Mouse (Mus musculus) megakaryocyte, adult 5-6 weeks (primary cell): ENCODE data around the gene Gm42421. TPM values are rescaled to one million over a fixed set of nuclear protein-coding genes. Genes with fewer than 3 reads are reported as not detected.

Source experiments
- total RNA-seq, 2 experiments: library from RNA; stranded (forward) in 1 of 2; stranded (reverse) in 1 of 2; fragments of 153-499, 151-499 nt in 1 of 2; fragments of 221-1000, 200-1000 nt in 1 of 2; gene quantifications; 2 replicates each; pipeline versions ENCODE4 v1.2.3 to v1.2.4; 2015 to 2017

The Gm42421 gene
- total RNA-seq, 2 experiments from 2014 or later: 0.84 TPM; not detected in 1

Other genes starting within 250 kb of the Gm42421 start
- 14.8 and 16.0 TPM in 2 replicates for gene Usp42, start 195.9 kb upstream of the Gm42421 start, total RNA-seq (2015)
- gene Usp42, start 195.9 kb upstream of the Gm42421 start, total RNA-seq (2017): 7.7 and 8.0 TPM in 2 replicates
- gene Eif2ak1, start 110.4 kb upstream of the Gm42421 start, total RNA-seq (2015): 26.5 and 31.4 TPM in 2 replicates
- gene Eif2ak1, start 110.4 kb upstream of the Gm42421 start, total RNA-seq (2017): 49.0 and 58.6 TPM in 2 replicates
- not detected in 2 replicates for gene Ankrd61, start 30.5 kb upstream of the Gm42421 start, total RNA-seq (2015)
- gene Ankrd61, start 30.5 kb upstream of the Gm42421 start, total RNA-seq (2017): not detected in 2 replicates
- 24.9 and 27.5 TPM in 2 replicates for gene Aimp2, start 18.3 kb upstream of the Gm42421 start, total RNA-seq (2015)
- 34.2 and 45.4 TPM in 2 replicates for gene Aimp2, start 18.3 kb upstream of the Gm42421 start, total RNA-seq (2017)
- 10.3 and 16.6 TPM in 2 replicates for gene Pms2, start 18.2 kb upstream of the Gm42421 start, total RNA-seq (2015)
- gene Pms2, start 18.2 kb upstream of the Gm42421 start, total RNA-seq (2017): 17.7 and 35.3 TPM in 2 replicates
- 0.46 TPM in 1 of 2 replicates, not detected in the other for gene Rsph10b, start 4.9 kb downstream of the Gm42421 start, total RNA-seq (2015)
- 0.33 TPM in 1 of 2 replicates, not detected in the other for gene Rsph10b, start 4.9 kb downstream of the Gm42421 start, total RNA-seq (2017)
- gene Ccz1, start 86.7 kb downstream of the Gm42421 start, total RNA-seq (2015): 79.6 and 85.3 TPM in 2 replicates
- gene Ccz1, start 86.7 kb downstream of the Gm42421 start, total RNA-seq (2017): 98.3 and 103 TPM in 2 replicates
- gene Ocm, start 98.5 kb downstream of the Gm42421 start, total RNA-seq (2015): 0.36 TPM in 1 of 2 replicates, not detected in the other
- not detected in 2 replicates for gene Ocm, start 98.5 kb downstream of the Gm42421 start, total RNA-seq (2017)
- gene Lmtk2, start 172.3 kb downstream of the Gm42421 start, total RNA-seq (2015): 13.4 and 15.3 TPM in 2 replicates
- 11.8 and 16.6 TPM in 2 replicates for gene Lmtk2, start 172.3 kb downstream of the Gm42421 start, total RNA-seq (2017)